Mouse (Mus musculus) intestine, embryonic 15.5 days (tissue): ENCODE measurements around the gene Tmem51. TPM values are rescaled to one million over a fixed set of nuclear protein-coding genes. Genes with fewer than 3 reads are reported as not detected.
"Not testable (repeated sequence)": the region's sequence is repeated elsewhere in the genome, so short reads cannot be mapped to it uniquely, and the experiment has no call there.

ENCODE experiments used
- ATAC-seq: fragments of 200-750 bp; cut with Nextera tagmentation; 2 replicates; pipeline ENCODE4 v1.8.0; 2017; ENCODE audit warnings: moderate TSS enrichment, moderate library complexity
- H3K27ac ChIP-seq: fragments of 300-500 bp; sonication (generic); 2 replicates; pipeline ENCODE4 v1.5.1; 2015; ENCODE audit warnings: mild to moderate bottlenecking, inconsistent platforms
- H3K27me3 ChIP-seq: fragments of 300-500 bp; sonication (generic); replicated peaks from 2 replicates; pipeline ENCODE4 v1.6.1; 2015; ENCODE audit warnings: inconsistent platforms
- H3K36me3 ChIP-seq: fragments of 300-500 bp; sonication (generic); 2 replicates; pipeline ENCODE4 v1.6.1; 2015; ENCODE audit warnings: inconsistent platforms
- H3K4me1 ChIP-seq: fragments of 300-500 bp; sonication (generic); replicated peaks from 2 replicates; pipeline ENCODE4 v1.6.1; 2015; ENCODE audit warnings: inconsistent platforms
- H3K4me2 ChIP-seq: fragments of 300-500 bp; sonication (generic); replicated peaks from 2 replicates; pipeline ENCODE4 v1.6.1; 2015; ENCODE audit warnings: mild to moderate bottlenecking, inconsistent platforms
- H3K4me3 ChIP-seq: fragments of 300-500 bp; sonication (generic); replicated peaks from 2 replicates; pipeline ENCODE4 v1.5.1; 2015; ENCODE audit warnings: inconsistent platforms
- H3K9ac ChIP-seq: fragments of 300-500 bp; sonication (generic); 2 replicates; pipeline ENCODE4 v1.6.1; 2015; ENCODE audit warnings: inconsistent platforms
- H3K9me3 ChIP-seq: fragments of 300-500 bp; sonication (generic); 2 replicates; pipeline ENCODE4 v1.6.1; 2016; ENCODE audit warnings: inconsistent platforms
- WGBS: fragments of 180-500 bp; shearing (Covaris S2); methylation state at CpG from one replicate; pipeline ENCODE4 v1.1.7; 2015; 5-methylcytosine and 5-hydroxymethylcytosine counted together
- polyA plus RNA-seq: library from polyadenylated mRNA; unstranded; fragments of >200 nt; fragmentation: Nextera tagmentation; extraction: Ambion mirVana; gene quantifications from 2 replicates; pipeline ENCODE4 v1.2.1, GENCODE M21; 2015

Tmem51 gene
- polyA plus RNA-seq, 1 experiment from 2014 or later = 103 TPM

DNA sequence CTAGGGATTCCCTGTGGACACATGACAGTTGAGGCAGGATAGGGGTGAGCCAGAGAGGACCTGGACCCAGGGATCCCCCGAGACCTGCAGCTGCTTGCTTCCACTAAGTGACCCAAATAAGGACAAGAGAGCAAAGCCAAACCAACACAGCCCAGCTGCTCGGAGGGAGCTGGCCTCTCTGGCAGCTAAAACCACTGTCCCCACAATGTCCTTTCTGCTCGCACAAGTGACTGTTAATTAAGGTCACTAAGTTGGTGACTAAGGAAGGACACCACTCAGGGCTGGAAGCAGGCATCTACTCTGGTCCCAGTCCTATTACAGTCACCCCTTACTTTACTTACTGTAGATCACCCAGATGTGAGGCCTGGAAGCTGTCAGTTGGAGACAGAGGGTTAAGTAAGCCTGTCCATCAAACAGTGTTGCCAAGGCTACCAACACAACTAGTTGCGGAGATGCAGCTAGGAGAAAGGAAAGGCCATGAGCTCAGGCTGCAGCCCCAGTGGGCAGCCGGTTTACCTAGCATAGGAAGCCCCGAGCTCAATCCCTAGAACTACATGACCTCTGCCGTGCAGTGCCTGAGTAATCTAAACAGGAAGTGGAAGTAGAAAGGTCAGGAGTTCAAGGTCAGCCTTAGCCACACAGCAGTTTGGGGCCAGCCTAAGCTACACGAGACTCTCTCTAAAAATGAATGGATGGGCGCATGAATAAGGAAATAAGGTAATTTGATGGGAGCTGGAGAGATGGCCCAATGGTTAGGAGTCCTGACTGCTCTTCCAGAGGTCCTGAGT, 30.2 kb downstream of the Tmem51 start:
- Histone ChIP-seq H3K9me3 (no peaks in the 10 kb centered on the region), H3K4me1 (peaks cover 31% of the 10 kb centered on the region), H3K36me3 (no peaks in the 10 kb centered on the region), H3K4me3 (no peak overlapping the region), H3K27ac (peak overlapping the region; percentile 66), H3K27me3 (no peaks in the 10 kb centered on the region), H3K4me2 (no peak overlapping the region), H3K9ac (0 out of 2 replicates have a peak overlapping the region, but pooled peaks have one; percentile 5)
- no peak; the same call in 1 of the 2 replicates for ATAC-seq
- WGBS = 36% methylated on average over 9 of the region's 9 CpGs

DNA sequence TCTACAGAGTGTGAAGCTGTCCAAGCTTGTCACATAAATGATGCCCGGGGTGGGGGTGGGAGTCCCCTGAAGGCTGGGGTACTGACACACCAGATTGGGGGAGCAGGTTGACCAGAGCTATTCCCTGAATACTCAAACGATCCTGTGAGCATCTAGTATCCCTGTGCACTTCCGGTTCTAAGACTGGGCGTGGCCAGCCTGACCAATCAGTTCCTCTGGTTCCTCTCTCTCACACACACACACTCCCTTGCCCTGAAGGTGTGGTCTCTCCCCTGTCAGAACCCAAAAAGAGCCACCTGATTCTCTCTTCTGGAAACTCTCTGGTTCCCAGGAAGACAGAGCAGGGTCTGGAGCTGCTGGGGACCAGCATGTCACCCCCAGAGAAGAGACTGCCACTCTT, 30.8 kb downstream of the Tmem51 start:
- Histone ChIP-seq H3K4me2 (no peak overlapping the region; the same call in 1 of the 2 replicates), H3K27ac (peak overlapping the region; percentile 66), H3K36me3 (no peaks in the 10 kb centered on the region), H3K9ac (no peak overlapping the region), H3K9me3 (no peaks in the 10 kb centered on the region), H3K27me3 (no peaks in the 10 kb centered on the region), H3K4me3 (no peak overlapping the region), H3K4me1 (peaks cover 31% of the 10 kb centered on the region)
- WGBS = 50% methylated on average over 4 of the region's 4 CpGs
- peak; percentile 35 for ATAC-seq

DNA sequence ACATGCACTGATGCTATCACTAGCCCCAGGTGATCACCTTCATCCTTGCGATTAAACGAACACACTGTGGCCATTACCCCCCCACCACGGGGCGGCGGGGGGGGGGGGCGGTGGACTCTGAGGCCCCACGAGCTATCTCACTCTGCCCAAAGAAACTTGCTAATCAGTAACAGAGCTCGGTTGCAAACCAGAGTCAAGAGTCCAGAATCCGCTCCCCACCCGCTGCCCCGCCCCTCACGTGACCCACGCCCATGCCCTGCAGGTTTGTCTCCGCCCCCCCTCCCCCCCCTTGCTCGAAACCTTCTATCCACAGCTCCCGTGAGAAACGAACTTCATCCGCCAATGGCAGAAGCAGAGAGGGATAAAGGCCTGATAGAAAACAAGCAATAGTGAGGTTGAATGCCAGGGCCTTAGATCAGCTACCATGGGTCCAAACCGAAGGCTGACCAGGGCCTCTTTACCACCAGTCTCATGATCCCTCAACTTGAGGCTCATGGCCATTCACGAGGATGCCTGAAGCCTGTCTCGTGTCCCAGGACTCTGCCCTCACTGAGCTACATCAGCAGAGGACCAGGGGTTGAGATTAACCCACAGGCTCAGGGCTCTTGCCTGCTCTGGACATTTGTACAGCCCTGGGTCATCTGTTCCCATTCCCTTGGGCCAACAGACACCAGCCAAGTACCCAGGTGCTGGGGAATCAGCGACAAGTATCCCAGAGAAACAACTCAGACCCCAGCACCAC, 31.5 kb downstream of the Tmem51 start:
- no peaks in the 10 kb centered on the region for H3K36me3 ChIP-seq
- no peak overlapping the region for H3K4me3 ChIP-seq
- peak overlapping the region; percentile 38 for H3K4me2 ChIP-seq
- no peaks in the 10 kb centered on the region for H3K9me3 ChIP-seq
- no peak overlapping the region for H3K9ac ChIP-seq
- peak; percentile 83 for ATAC-seq
- peaks cover 34% of the 10 kb centered on the region for H3K4me1 ChIP-seq
- 36% methylated on average over 22 of the region's 22 CpGs for WGBS
- no peaks in the 10 kb centered on the region for H3K27me3 ChIP-seq
- peak overlapping the region; percentile 66 for H3K27ac ChIP-seq

DNA sequence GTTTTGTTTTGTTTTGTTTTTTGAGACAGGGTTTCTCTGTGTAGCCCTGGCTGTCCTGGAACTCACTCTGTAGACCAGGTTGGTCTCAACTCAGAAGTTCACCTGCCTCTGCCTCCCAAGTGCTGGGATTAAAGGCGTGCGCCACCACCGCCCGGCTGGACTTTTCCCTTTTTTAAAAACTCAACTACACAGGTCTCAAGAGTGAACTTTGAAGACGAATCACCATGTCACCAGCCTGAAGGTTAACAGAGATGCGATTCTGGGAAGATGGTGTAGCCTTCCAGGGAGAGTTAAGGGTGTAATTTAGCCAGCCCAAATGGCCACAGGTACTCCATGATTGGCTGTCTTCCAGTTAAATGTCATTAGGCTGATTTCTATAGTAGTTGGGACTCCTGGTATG, 32.2 kb downstream of the Tmem51 start:
- not testable (repeated sequence) for H3K27me3 ChIP-seq, H3K36me3 ChIP-seq, H3K9me3 ChIP-seq, H3K9ac ChIP-seq, H3K4me3 ChIP-seq
- peak overlapping the region; percentile 28; the same call in 1 of the 2 replicates for H3K4me2 ChIP-seq
- 68% methylated on average over 6 of the region's 6 CpGs for WGBS
- peaks cover 36% of the 10 kb centered on the region for H3K4me1 ChIP-seq
- ATAC-seq = peak; percentile 0; the same call in 1 of the 2 replicates
- H3K27ac ChIP-seq = peak overlapping the region; percentile 62; the same call in 1 of the 2 replicates

DNA sequence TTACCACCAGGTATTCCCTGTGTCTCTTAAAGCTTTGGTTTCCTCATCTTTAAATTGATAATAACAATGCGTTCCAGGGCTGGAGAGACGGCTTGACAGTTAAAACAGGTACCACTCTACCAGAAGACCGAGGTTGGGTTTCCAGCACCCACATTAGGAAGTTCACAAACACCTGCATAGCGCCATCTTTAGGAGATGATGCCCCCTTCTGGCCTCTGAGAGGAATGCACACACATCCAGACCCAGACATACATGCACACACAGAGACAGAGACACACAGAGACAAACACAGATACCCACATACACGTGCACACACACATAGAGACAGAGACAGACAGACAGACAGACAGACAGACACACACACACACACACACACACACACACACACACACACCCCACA, 34.1 kb downstream of the Tmem51 start:
- ATAC-seq = no peak
- no peak overlapping the region for H3K9ac ChIP-seq
- H3K9me3 ChIP-seq = no peaks in the 10 kb centered on the region
- peak overlapping the region; percentile 51; the same call in 1 of the 2 replicates for H3K27ac ChIP-seq
- H3K36me3 ChIP-seq = no peaks in the 10 kb centered on the region
- no peak overlapping the region for H3K4me3 ChIP-seq
- peaks cover 37% of the 10 kb centered on the region for H3K4me1 ChIP-seq
- H3K27me3 ChIP-seq = no peaks in the 10 kb centered on the region
- 92% methylated on average over 5 of the region's 5 CpGs for WGBS
- no peak overlapping the region for H3K4me2 ChIP-seq

DNA sequence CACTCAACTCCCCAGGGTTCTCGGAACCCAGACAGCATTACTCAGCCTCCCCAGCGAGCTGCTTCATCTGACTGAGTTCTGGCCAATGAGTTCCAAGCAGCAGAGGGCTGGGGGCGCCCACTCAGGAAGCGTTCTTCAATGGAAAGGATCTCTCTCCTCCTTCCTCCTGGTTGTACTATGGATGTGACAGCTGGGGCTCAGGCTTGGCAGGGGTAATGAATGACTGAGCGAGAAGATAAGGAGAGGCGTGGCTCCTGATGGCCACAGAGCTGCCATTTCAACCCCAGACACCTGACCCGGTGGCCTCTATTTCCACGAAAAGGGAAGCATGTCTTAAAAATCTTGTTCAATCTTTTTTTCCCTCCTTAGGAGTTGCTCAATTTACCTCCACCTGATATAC, 35.7 kb downstream of the Tmem51 start:
- peak overlapping the region; percentile 31 for H3K4me3 ChIP-seq
- no peaks in the 10 kb centered on the region for H3K27me3 ChIP-seq
- ATAC-seq = peak; percentile 26
- H3K36me3 ChIP-seq = no peaks in the 10 kb centered on the region
- 49% methylated on average over 8 of the region's 8 CpGs for WGBS
- H3K4me1 ChIP-seq = peaks cover 36% of the 10 kb centered on the region
- H3K9ac ChIP-seq = no peak overlapping the region
- H3K4me2 ChIP-seq = peak overlapping the region; percentile 45
- peak overlapping the region; percentile 57 for H3K27ac ChIP-seq
- H3K9me3 ChIP-seq = no peaks in the 10 kb centered on the region

DNA sequence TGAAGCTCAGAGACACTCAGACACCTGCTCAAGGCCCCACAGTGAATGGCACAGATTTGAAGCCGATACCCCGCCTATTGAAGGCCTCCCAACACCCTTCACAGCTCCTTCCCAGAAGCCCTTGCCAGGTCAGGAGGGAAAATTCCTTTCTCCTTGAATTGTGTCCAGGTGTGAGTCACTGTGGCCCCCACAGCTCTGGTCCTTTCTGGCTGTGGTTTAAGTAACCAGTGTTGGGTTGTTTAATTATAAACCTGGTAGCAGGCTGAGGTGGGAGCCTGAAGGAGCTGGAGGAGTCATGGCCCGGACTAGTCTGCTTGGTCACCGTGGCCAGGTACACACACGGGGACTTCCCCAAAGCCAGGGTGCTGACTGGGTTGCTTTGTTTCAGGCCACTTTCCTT, 37.1 kb downstream of the Tmem51 start:
- peaks cover 35% of the 10 kb centered on the region for H3K4me1 ChIP-seq
- 74% methylated on average over 5 of the region's 5 CpGs for WGBS
- H3K4me2 ChIP-seq = peak overlapping the region; percentile 45
- peak overlapping the region; percentile 57 for H3K27ac ChIP-seq
- H3K4me3 ChIP-seq = peak overlapping the region; percentile 31
- no peaks in the 10 kb centered on the region for H3K9me3 ChIP-seq
- H3K27me3 ChIP-seq = no peaks in the 10 kb centered on the region
- H3K9ac ChIP-seq = peak overlapping the region; percentile 15; the same call in 1 of the 2 replicates
- ATAC-seq = peak; percentile 1; the same call in 1 of the 2 replicates
- H3K36me3 ChIP-seq = no peaks in the 10 kb centered on the region

DNA sequence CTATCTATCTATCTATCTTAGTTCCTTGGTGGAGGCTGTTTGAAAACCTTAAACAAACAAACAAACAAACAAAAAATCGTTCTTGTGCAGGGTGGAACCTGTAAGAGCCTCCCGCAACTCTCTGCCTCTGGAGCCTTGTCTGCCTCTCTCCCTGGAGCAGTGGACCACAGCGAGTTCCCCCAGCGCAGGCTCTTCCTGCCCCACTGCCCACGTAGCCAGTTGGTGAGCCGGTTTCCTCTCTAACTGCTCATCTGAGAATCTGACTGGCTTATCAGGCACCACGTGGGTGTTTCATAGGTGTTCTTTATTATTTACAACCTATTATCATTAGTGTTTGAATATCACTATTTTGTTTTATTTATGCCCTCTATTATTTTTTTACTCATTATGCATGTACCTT, 37.6 kb downstream of the Tmem51 start:
- Histone ChIP-seq H3K4me2 (peak overlapping the region; percentile 26; the same call in 1 of the 2 replicates), H3K9ac (no peak overlapping the region), H3K27me3 (no peaks in the 10 kb centered on the region), H3K36me3 (no peaks in the 10 kb centered on the region), H3K27ac (no peak overlapping the region), H3K4me3 (0 out of 2 replicates have a peak overlapping the region, but pooled peaks have one; percentile 12), H3K9me3 (no peaks in the 10 kb centered on the region), H3K4me1 (peaks cover 38% of the 10 kb centered on the region)
- WGBS = 69% methylated on average over 7 of the region's 7 CpGs
- ATAC-seq = no peak

DNA sequence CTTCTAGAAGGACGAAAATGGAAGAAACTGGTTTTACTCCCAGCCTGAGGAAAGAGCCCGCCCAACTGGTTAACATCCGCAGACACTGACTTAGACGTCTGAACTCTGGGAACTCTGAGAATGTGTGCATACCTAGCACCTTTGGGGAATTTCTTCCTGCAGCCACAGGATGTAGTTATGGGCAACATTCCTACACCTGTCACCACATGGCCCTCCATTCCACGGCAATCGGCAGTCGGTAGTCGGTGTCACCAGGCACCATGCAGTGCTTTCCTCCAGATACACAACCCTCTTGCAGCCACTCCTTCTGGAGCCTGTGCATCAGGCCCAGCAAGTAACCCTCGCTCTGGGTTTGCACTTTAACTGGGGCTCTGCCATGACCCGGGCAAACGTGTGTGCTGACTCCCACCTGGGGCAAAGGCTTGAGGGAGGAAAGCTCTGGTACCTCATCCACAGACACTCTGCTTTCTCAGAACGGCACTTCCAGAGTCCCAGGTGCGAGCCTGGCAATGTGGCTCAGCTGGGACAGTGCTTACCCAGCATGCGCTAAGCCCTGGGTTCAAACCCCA, 38.4 kb downstream of the Tmem51 start:
- Histone ChIP-seq H3K27me3 (no peaks in the 10 kb centered on the region), H3K9me3 (no peaks in the 10 kb centered on the region), H3K36me3 (0 out of 2 replicates have a peak, but pooled peaks cover 6% of the 10 kb centered on the region), H3K4me1 (peaks cover 35% of the 10 kb centered on the region), H3K27ac (0 out of 2 replicates have a peak overlapping the region, but pooled peaks have one; percentile 59), H3K4me3 (peak overlapping the region; percentile 12; the same call in 1 of the 2 replicates), H3K9ac (0 out of 2 replicates have a peak overlapping the region, but pooled peaks have one; percentile 5), H3K4me2 (peak overlapping the region; percentile 40; the same call in 1 of the 2 replicates)
- ATAC-seq = no peak
- WGBS = 80% methylated on average over 14 of the region's 14 CpGs

DNA sequence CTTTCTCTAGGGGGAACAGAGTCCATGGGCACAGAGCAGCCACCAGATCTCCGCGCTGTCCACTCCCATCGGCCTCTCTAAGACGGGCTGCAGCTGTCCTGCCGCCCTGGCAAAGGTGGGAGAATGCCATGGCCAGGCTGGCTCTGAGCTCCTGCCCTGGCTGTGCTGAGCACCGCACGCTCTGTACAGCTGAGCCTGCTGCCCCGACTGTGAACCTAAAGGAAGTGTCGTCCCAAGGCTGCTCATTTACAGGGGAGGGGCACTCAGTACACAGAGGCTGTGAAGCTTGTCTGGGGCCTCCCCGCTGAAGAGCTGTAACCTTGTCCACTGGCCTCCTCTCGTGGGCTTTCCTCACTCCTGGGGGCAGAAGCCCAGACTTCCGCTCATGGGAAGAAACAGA, 39.7 kb downstream of the Tmem51 start:
- no peaks in the 10 kb centered on the region for H3K9me3 ChIP-seq
- WGBS = 39% methylated on average over 12 of the region's 12 CpGs
- H3K4me1 ChIP-seq = peaks cover 31% of the 10 kb centered on the region
- H3K36me3 ChIP-seq = 0 out of 2 replicates have a peak, but pooled peaks cover 6% of the 10 kb centered on the region
- ATAC-seq = peak; percentile 63
- H3K27me3 ChIP-seq = no peaks in the 10 kb centered on the region
- no peak overlapping the region for H3K4me3 ChIP-seq
- peak overlapping the region; percentile 40 for H3K4me2 ChIP-seq
- H3K27ac ChIP-seq = peak overlapping the region; percentile 59
- H3K9ac ChIP-seq = peak overlapping the region; percentile 30; the same call in 1 of the 2 replicates

DNA sequence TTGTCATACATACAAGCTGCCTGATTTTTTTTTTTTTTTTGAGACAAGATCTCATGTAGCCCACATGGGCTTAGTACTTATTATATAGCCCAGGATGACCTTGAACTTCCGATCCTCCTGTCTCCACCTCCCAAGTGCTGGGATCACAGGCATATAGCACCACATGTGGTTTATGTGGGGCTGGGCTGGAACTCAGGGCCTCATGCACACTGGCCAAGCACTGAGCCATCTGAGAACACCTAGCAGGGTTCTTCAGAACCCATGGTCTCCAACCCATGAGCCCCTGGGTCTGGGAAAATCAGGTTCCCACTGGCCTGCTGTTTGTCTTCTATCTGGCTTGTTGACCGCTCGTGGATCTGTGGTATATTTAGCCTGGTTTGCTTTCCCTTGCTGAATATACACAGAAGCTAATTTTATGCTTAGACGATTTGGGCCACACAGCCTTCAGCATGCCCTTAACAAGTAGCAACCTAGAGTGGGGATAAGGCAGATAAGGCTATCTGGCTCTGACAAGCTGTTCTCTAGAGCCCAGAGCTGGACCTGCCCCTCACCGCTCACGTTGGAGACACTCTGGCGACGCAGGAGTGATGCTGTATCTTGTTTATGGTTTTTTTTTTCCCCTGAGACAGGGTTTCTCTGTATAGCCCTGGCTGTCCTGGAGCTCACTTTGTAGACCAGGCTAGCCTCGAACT, 44.3 kb downstream of the Tmem51 start:
- Histone ChIP-seq H3K4me3 (no peak overlapping the region), H3K36me3 (0 out of 2 replicates have a peak, but pooled peaks cover 8% of the 10 kb centered on the region), H3K27me3 (no peaks in the 10 kb centered on the region), H3K9me3 (no peaks in the 10 kb centered on the region), H3K4me2 (no peak overlapping the region), H3K27ac (no peak overlapping the region), H3K9ac (no peak overlapping the region), H3K4me1 (peaks cover 24% of the 10 kb centered on the region)
- ATAC-seq = no peak
- WGBS = 85% methylated on average over 9 of the region's 9 CpGs
